ENCODE assay signal across 9 mouse cellular contexts in genomic region chr1:151285045-151285444, GRCm38 (mm10).
"Had no signal": no experiment of that assay in that cellular context is flagged by ENCODE, and none has a peak within 500 bp of the region (broad histone marks: within the 10 kb centered on the region; RNA-seq: fewer than 3 reads in every experiment).

No protein-coding gene starts in this region.

- DNase-seq: kidney, adult 11 months; kidney, adult 9 months; kidney, postnatal 36 days; left cerebral cortex, postnatal 4 days; lung, adult 18-20 months; right cerebral cortex, adult 18-20 months; thymus, adult 18-20 months; thymus, postnatal 14 days had no signal

- ATAC-seq: midbrain, embryonic 16.5 days had no signal
